Mouse (Mus musculus): ENCODE measurements around the gene Cdh1. TPM values are rescaled to one million over a fixed set of nuclear protein-coding genes. Genes with fewer than 3 reads are reported as not detected.
"Not testable (repeated sequence)": the region's sequence is repeated elsewhere in the genome, so short reads cannot be mapped to it uniquely, and the experiment has no call there.

Gene Cdh1
- total RNA-seq (2017), result 0.60 and 0.88 TPM in 2 replicates

GRCm38 (mm10) chr8:106603131-106603819 is at the start of gene Cdh1:
Cdh1 (plus strand) TSS chr8:106603351.
- ATAC-seq (replicated peaks in 1 of 2; ENCODE audit: insufficient read depth in 1 of 2, low FRiP score in 2 of 2, low TSS enrichment in 1 of 2, low read depth in 1 of 2, poor library complexity in 2 of 2, severe bottlenecking in 2 of 2), result peak in 1 of 2 experiments; percentile 64; a peak in 2 of 4 replicates

GRCm38 (mm10) chr8:106554011-106554410 is 49.1 kb upstream of the Cdh1 start:
- ATAC-seq (replicated peaks in 1 of 2; ENCODE audit: insufficient read depth in 1 of 2, low FRiP score in 2 of 2, low TSS enrichment in 1 of 2, low read depth in 1 of 2, poor library complexity in 2 of 2, severe bottlenecking in 2 of 2), result no peak

GRCm38 (mm10) chr8:106556068-106556645 is 47.0 kb upstream of the Cdh1 start:
- peak; percentile 77 to 81 for ATAC-seq (replicated peaks in 1 of 2; ENCODE audit: insufficient read depth in 1 of 2, low FRiP score in 2 of 2, low TSS enrichment in 1 of 2, low read depth in 1 of 2, poor library complexity in 2 of 2, severe bottlenecking in 2 of 2)

- no peak for ATAC-seq (replicated peaks in 1 of 2; ENCODE audit: insufficient read depth in 1 of 2, low FRiP score in 2 of 2, low TSS enrichment in 1 of 2, low read depth in 1 of 2, poor library complexity in 2 of 2, severe bottlenecking in 2 of 2)
These were observed 43.3 kb upstream of the Cdh1 start for GRCm38 (mm10) chr8:106559844-106560243.

- peak; percentile 84 to 92 for ATAC-seq (replicated peaks in 1 of 2; ENCODE audit: insufficient read depth in 1 of 2, low FRiP score in 2 of 2, low TSS enrichment in 1 of 2, low read depth in 1 of 2, poor library complexity in 2 of 2, severe bottlenecking in 2 of 2)
These were observed 41.9 kb upstream of the Cdh1 start for GRCm38 (mm10) chr8:106561097-106561865.

- peak; percentile 80 to 87 for ATAC-seq (replicated peaks in 1 of 2; ENCODE audit: insufficient read depth in 1 of 2, low FRiP score in 2 of 2, low TSS enrichment in 1 of 2, low read depth in 1 of 2, poor library complexity in 2 of 2, severe bottlenecking in 2 of 2)
These were observed 39.4 kb upstream of the Cdh1 start for GRCm38 (mm10) chr8:106563691-106564182.

GRCm38 (mm10) chr8:106569006-106569405 is 34.1 kb upstream of the Cdh1 start:
- ATAC-seq (replicated peaks in 1 of 2; ENCODE audit: insufficient read depth in 1 of 2, low FRiP score in 2 of 2, low TSS enrichment in 1 of 2, low read depth in 1 of 2, poor library complexity in 2 of 2, severe bottlenecking in 2 of 2), result no peak

- ATAC-seq (replicated peaks in 1 of 2; ENCODE audit: insufficient read depth in 1 of 2, low FRiP score in 2 of 2, low TSS enrichment in 1 of 2, low read depth in 1 of 2, poor library complexity in 2 of 2, severe bottlenecking in 2 of 2), result no peak
These were observed 32.8 kb upstream of the Cdh1 start for GRCm38 (mm10) chr8:106570386-106570785.

GRCm38 (mm10) chr8:106571551-106572172 is 31.5 kb upstream of the Cdh1 start:
- no peak for ATAC-seq (replicated peaks in 1 of 2; ENCODE audit: insufficient read depth in 1 of 2, low FRiP score in 2 of 2, low TSS enrichment in 1 of 2, low read depth in 1 of 2, poor library complexity in 2 of 2, severe bottlenecking in 2 of 2)

GRCm38 (mm10) chr8:106572175-106572574 is 31.0 kb upstream of the Cdh1 start:
- not testable (repeated sequence) for ATAC-seq (replicated peaks in 1 of 2; ENCODE audit: insufficient read depth in 1 of 2, low FRiP score in 2 of 2, low TSS enrichment in 1 of 2, low read depth in 1 of 2, poor library complexity in 2 of 2, severe bottlenecking in 2 of 2)

- not testable (repeated sequence) for ATAC-seq (replicated peaks in 1 of 2; ENCODE audit: insufficient read depth in 1 of 2, low FRiP score in 2 of 2, low TSS enrichment in 1 of 2, low read depth in 1 of 2, poor library complexity in 2 of 2, severe bottlenecking in 2 of 2)
These were observed 30.0 kb upstream of the Cdh1 start, which contains the start of gene Gm10073 for GRCm38 (mm10) chr8:106573168-106573567. Gm10073 (minus strand) TSS chr8:106573461.

GRCm38 (mm10) chr8:106574283-106574682 is 28.9 kb upstream of the Cdh1 start:
- peak in 1 of 2 experiments; percentile 62; a peak in 2 of 4 replicates for ATAC-seq (replicated peaks in 1 of 2; ENCODE audit: insufficient read depth in 1 of 2, low FRiP score in 2 of 2, low TSS enrichment in 1 of 2, low read depth in 1 of 2, poor library complexity in 2 of 2, severe bottlenecking in 2 of 2)

- ATAC-seq (replicated peaks in 1 of 2; ENCODE audit: insufficient read depth in 1 of 2, low FRiP score in 2 of 2, low TSS enrichment in 1 of 2, low read depth in 1 of 2, poor library complexity in 2 of 2, severe bottlenecking in 2 of 2), result 0 out of 4 replicates have a peak, but pooled peaks of 1 of the 2 experiments have one; percentile 12
These were observed 26.1 kb upstream of the Cdh1 start for GRCm38 (mm10) chr8:106576849-106577555.

- no peak for ATAC-seq (replicated peaks in 1 of 2; ENCODE audit: insufficient read depth in 1 of 2, low FRiP score in 2 of 2, low TSS enrichment in 1 of 2, low read depth in 1 of 2, poor library complexity in 2 of 2, severe bottlenecking in 2 of 2)
These were observed 23.6 kb upstream of the Cdh1 start for GRCm38 (mm10) chr8:106579510-106579909.

GRCm38 (mm10) chr8:106581344-106582088 is 21.6 kb upstream of the Cdh1 start:
- no peak for ATAC-seq (replicated peaks in 1 of 2; ENCODE audit: insufficient read depth in 1 of 2, low FRiP score in 2 of 2, low TSS enrichment in 1 of 2, low read depth in 1 of 2, poor library complexity in 2 of 2, severe bottlenecking in 2 of 2)

GRCm38 (mm10) chr8:106584942-106585670 is 18.0 kb upstream of the Cdh1 start:
- ATAC-seq (replicated peaks in 1 of 2; ENCODE audit: insufficient read depth in 1 of 2, low FRiP score in 2 of 2, low TSS enrichment in 1 of 2, low read depth in 1 of 2, poor library complexity in 2 of 2, severe bottlenecking in 2 of 2), result no peak

Data from hematopoietic stem cell, adult 5-6 weeks (primary cell).